Mouse (Mus musculus) heart, postnatal 0 days (tissue): ENCODE data around the gene H2-M5. TPM values are rescaled to one million over a fixed set of nuclear protein-coding genes. Genes with fewer than 3 reads are reported as not detected.

Experiments used
- ATAC-seq: fragments of 200-750 bp; cut with Nextera tagmentation; 2 replicates; pipeline ENCODE4 v1.8.0; 2017; ENCODE audit warnings: low read depth, moderate number of reproducible peaks, moderate library complexity; ENCODE audit not compliant: insufficient read depth
- DNase-seq: peaks from one replicate; pipeline ENCODE4 v3.0.0-alpha.2; 2016; ENCODE audit warnings: low spot score
- H3K27ac ChIP-seq: fragments of 300-500 bp; sonication (generic); 2 replicates; pipeline ENCODE4 v1.5.1; 2014; ENCODE audit warnings: low read depth, mild to moderate bottlenecking
- H3K27me3 ChIP-seq: fragments of 300-500 bp; sonication (generic); 2 replicates; pipeline ENCODE4 v1.6.1; 2014; ENCODE audit warnings: low read length, mixed read lengths; ENCODE audit not compliant: control insufficient read depth, insufficient read depth
- H3K36me3 ChIP-seq: fragments of 300-500 bp; sonication (generic); replicated peaks from 2 replicates; pipeline ENCODE4 v1.6.1; 2014; ENCODE audit warnings: low read length, mixed read lengths; ENCODE audit not compliant: control insufficient read depth, insufficient read depth
- H3K4me1 ChIP-seq: fragments of 300-500 bp; sonication (generic); 2 replicates; pipeline ENCODE4 v1.6.1; 2014; ENCODE audit warnings: antibody characterized with exemption; ENCODE audit not compliant: control insufficient read depth, insufficient read depth
- H3K4me2 ChIP-seq: fragments of 300-500 bp; sonication (generic); 2 replicates; pipeline ENCODE4 v1.6.1; 2014; ENCODE audit warnings: low read depth, mild to moderate bottlenecking, low read length, moderate library complexity
- H3K4me3 ChIP-seq: fragments of 300-500 bp; sonication (generic); 2 replicates; pipeline ENCODE4 v1.5.1; 2014; ENCODE audit warnings: low read depth, low read length
- H3K9ac ChIP-seq: fragments of 300-500 bp; sonication (generic); replicated peaks from 2 replicates; pipeline ENCODE4 v1.6.1; 2014; ENCODE audit warnings: low read depth, low read length, mixed read lengths
- H3K9me3 ChIP-seq: fragments of 300-500 bp; sonication (generic); replicated peaks from 2 replicates; pipeline ENCODE4 v1.6.1; 2016; ENCODE audit warnings: low read length; ENCODE audit not compliant: control insufficient read depth
- CTCF ChIP-seq: IDR thresholded peaks from 2 replicates; pipeline ENCODE4 v1.5.1; 2016; ENCODE audit warnings: antibody characterized with exemption, control low read depth, low read depth
- EP300 ChIP-seq: IDR thresholded peaks from 2 replicates; pipeline ENCODE4 v1.6.1; 2016; ENCODE audit warnings: antibody characterized with exemption, low read depth
- WGBS: fragments of 180-500 bp; shearing (Covaris S2); extraction: QIAGEN DNeasy Blood & Tissue Kit; methylation state at CpG from one replicate; pipeline ENCODE4 v1.1.7; 2014; 5-methylcytosine and 5-hydroxymethylcytosine counted together
- polyA plus RNA-seq: library from polyadenylated mRNA; unstranded; fragments of >200 nt; fragmentation: Nextera tagmentation; extraction: Ambion mirVana; gene quantifications from 2 replicates; pipeline ENCODE4 v1.2.1, GENCODE M21; 2015
- total RNA-seq: library from RNA; depleted of rRNA; stranded (reverse); fragments of >200 nt; gene quantifications from 2 replicates; pipeline ENCODE4 v1.2.3, GENCODE M21; 2014; ENCODE audit warnings: low replicate concordance; rRNA removed

H2-M5 gene
- total RNA-seq, result not detected in 2 replicates
- 0.04 TPM in 1 of 2 replicates, not detected in the other for polyA plus RNA-seq

- Histone ChIP-seq H3K36me3 (no peaks in the 10 kb centered on the region), H3K27me3 (peaks cover 23% of the 10 kb centered on the region), H3K9ac (no peak within 1 kb of the TSS), H3K27ac (no peak within 1 kb of the TSS), H3K9me3 (no peaks in the 10 kb centered on the region), H3K4me2 (peak within 1 kb of the TSS; percentile 32), H3K4me3 (peak within 1 kb of the TSS; percentile 6; the same call in 1 of the 2 replicates), H3K4me1 (no peaks in the 10 kb centered on the region)
- no peak for DNase-seq
- 30% methylated on average over 5 of the region's 5 CpGs for WGBS
- TF ChIP-seq CTCF (no peak), EP300 (no peak)
- ATAC-seq, result no peak
These were observed at the start of gene H2-M5 for GRCm38 (mm10) chr17:36989437-36989836. Gene H2-M5, minus strand, starts transcription at chr17:36989537.

GRCm38 (mm10) chr17:37029162-37029561 is 39.8 kb upstream of the H2-M5 start:
- Histone ChIP-seq H3K27me3 (no peaks in the 10 kb centered on the region), H3K9me3 (no peaks in the 10 kb centered on the region), H3K9ac (no peak overlapping the region), H3K36me3 (no peaks in the 10 kb centered on the region), H3K4me2 (peak overlapping the region; percentile 61), H3K4me1 (no peaks in the 10 kb centered on the region), H3K27ac (peak overlapping the region; percentile 68), H3K4me3 (peak overlapping the region; percentile 58)
- no peak for TF ChIP-seq CTCF
- TF ChIP-seq EP300, result no peak
- WGBS, result 72% methylated on average over 8 of the region's 8 CpGs
- ATAC-seq (no peak), DNase-seq (no peak)

- peak overlapping the region; percentile 58 for H3K4me3 ChIP-seq
- ATAC-seq (peak; percentile 99), DNase-seq (peak; percentile 94)
- TF ChIP-seq CTCF (no peak), EP300 (no peak)
- no peaks in the 10 kb centered on the region for H3K27me3 ChIP-seq
- WGBS, result 1% methylated on average over 14 of the region's 14 CpGs
- no peaks in the 10 kb centered on the region for H3K9me3 ChIP-seq
- peak overlapping the region; percentile 68 for H3K27ac ChIP-seq
- H3K4me2 ChIP-seq, result peak overlapping the region; percentile 61
- H3K4me1 ChIP-seq, result no peaks in the 10 kb centered on the region
- no peaks in the 10 kb centered on the region for H3K36me3 ChIP-seq
- H3K9ac ChIP-seq, result no peak overlapping the region; the same call in 1 of the 2 replicates
These were observed 39.4 kb upstream of the H2-M5 start for GRCm38 (mm10) chr17:37028683-37029120.

GRCm38 (mm10) chr17:37028212-37028611 is 38.9 kb upstream of the H2-M5 start:
- Histone ChIP-seq H3K4me2 (peak overlapping the region; percentile 61), H3K36me3 (no peaks in the 10 kb centered on the region), H3K9me3 (no peaks in the 10 kb centered on the region), H3K4me1 (no peaks in the 10 kb centered on the region), H3K9ac (no peak overlapping the region), H3K27ac (peak overlapping the region; percentile 68), H3K27me3 (no peaks in the 10 kb centered on the region), H3K4me3 (peak overlapping the region; percentile 58)
- ATAC-seq, result no peak
- 7% methylated on average over 10 of the region's 10 CpGs for WGBS
- TF ChIP-seq CTCF (no peak), EP300 (no peak)
- no peak for DNase-seq

- Histone ChIP-seq H3K9me3 (no peaks in the 10 kb centered on the region), H3K4me3 (no peak overlapping the region), H3K27ac (no peak overlapping the region), H3K27me3 (no peaks in the 10 kb centered on the region), H3K4me1 (no peaks in the 10 kb centered on the region), H3K9ac (no peak overlapping the region), H3K36me3 (no peaks in the 10 kb centered on the region), H3K4me2 (no peak overlapping the region)
- WGBS, result 96% methylated on average over 4 of the region's 4 CpGs
- DNase-seq (no peak), ATAC-seq (no peak)
- TF ChIP-seq EP300 (no peak), CTCF (no peak)
These were observed 38.1 kb upstream of the H2-M5 start for GRCm38 (mm10) chr17:37027486-37027885.

GRCm38 (mm10) chr17:37026425-37026824 is 37.1 kb upstream of the H2-M5 start:
- no peaks in the 10 kb centered on the region for H3K27me3 ChIP-seq
- H3K4me1 ChIP-seq, result no peaks in the 10 kb centered on the region
- no peak for DNase-seq
- no peak for TF ChIP-seq CTCF
- no peak for TF ChIP-seq EP300
- no peak overlapping the region for H3K27ac ChIP-seq
- no peaks in the 10 kb centered on the region for H3K36me3 ChIP-seq
- 83% methylated on average over 2 of the region's 2 CpGs for WGBS
- H3K9ac ChIP-seq, result no peak overlapping the region
- H3K9me3 ChIP-seq, result no peaks in the 10 kb centered on the region
- no peak overlapping the region for H3K4me3 ChIP-seq
- no peak overlapping the region for H3K4me2 ChIP-seq
- ATAC-seq, result no peak
